Mouse (Mus musculus) brown adipose tissue, adult 24 weeks (tissue): ENCODE results near the gene Mrpl43. TPM values are rescaled to one million over a fixed set of nuclear protein-coding genes. Genes with fewer than 3 reads are reported as not detected.

Experiments
- H3K27ac ChIP-seq: fragments of 200-500 bp; replicated peaks from 2 replicates; pipeline ENCODE4 v1.5.1; 2012; ENCODE audit warnings: low read depth, mild to moderate bottlenecking, low read length
- H3K4me1 ChIP-seq: fragments of 200-500 bp; 2 replicates; pipeline ENCODE4 v1.6.1; 2012; ENCODE audit warnings: low read length, mixed read lengths; ENCODE audit not compliant: control insufficient read depth, insufficient read depth, insufficient read length
- H3K4me3 ChIP-seq: fragments of 200-500 bp; 2 replicates; pipeline ENCODE4 v1.5.1; 2012; ENCODE audit warnings: low read depth, mild to moderate bottlenecking, low read length, moderate library complexity; ENCODE audit not compliant: insufficient read depth
- polyA plus RNA-seq: library from polyadenylated mRNA; stranded (reverse); fragments of >200 nt; gene quantifications from 2 replicates; pipeline ENCODE4 v1.2.4, GENCODE M21; 2012; ENCODE audit not compliant: missing spikeins, insufficient read depth, insufficient read length

Mrpl43 gene
- polyA plus RNA-seq, 1 experiment, result 58.6 TPM

DNA sequence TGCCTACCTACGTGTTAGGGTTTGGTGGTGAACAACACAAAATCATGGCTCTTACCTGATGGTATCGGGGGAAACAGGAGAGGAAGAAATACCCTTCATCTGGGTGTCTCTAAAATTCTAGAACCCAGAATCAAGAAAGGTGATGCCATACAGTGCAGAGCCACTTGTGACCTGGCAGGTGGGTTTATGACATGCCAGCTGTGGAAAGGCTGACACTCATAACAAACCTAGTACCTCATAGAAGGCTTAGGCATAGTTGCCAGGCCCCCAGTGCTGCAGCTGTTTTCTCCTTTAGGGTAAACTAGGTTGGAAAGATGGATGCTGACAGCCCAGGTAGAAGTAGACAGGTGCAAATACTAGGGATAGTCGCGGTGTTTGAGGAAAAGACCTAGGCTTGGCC lies 21.8 kb downstream of the Mrpl43 start:
- H3K27ac ChIP-seq, result no peak overlapping the region
- H3K4me3 ChIP-seq, result no peak overlapping the region
- H3K4me1 ChIP-seq, result 0 out of 2 replicates have a peak, but pooled peaks cover 2% of the 10 kb centered on the region

DNA sequence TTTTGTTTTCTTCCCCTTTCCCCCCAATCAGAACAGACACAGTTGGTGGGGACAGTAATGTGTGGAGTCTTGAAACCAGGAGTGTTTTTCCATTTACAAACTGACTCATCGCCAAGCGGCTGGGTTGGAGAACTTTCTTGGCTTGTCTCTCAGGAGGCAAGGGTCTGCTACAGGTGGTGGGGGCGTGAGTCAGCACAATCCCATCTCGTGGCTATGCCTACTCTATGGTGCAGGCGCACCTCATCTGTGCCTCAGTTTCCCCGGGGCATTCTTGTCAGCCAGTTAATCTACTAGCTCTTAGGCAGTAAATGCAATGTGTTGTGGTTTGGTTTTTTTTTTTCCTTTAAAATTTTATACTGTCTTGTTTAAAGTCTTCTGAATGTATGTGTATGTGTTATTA lies 22.9 kb downstream of the Mrpl43 start:
- Histone ChIP-seq H3K4me1 (0 out of 2 replicates have a peak, but pooled peaks cover 2% of the 10 kb centered on the region), H3K27ac (no peak overlapping the region), H3K4me3 (no peak overlapping the region)

DNA sequence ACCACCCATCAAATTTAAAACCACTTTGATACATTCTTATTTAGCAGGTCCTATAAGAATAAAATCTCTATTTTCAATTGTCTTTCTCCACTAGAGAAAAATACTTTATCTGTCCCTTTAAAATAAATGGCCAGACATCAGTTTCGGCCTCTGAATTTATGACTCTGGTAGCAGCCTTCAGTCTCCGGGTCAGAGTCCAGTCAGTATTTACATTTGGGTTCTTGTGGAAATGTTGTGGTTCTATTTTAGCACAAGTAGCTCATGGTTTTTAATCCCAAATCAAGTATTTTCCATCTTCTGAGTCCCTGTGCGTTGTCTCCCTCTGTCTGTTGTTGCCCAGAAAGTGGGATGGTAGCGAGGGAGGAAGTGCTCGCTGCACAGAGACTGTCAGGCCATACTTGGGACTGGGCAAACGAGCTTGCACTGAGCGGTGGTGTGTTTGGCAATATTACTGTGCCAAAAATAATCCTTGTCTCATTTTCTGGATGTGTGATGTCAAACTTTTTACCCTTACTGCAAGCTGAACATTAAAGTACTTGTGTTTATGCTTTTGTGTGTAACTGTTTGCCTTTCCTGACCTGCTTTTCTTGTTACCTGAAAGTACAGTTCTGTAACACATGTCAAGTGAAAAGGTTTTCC lies 23.6 kb downstream of the Mrpl43 start:
- H3K4me3 ChIP-seq, result no peak overlapping the region
- H3K4me1 ChIP-seq, result 0 out of 2 replicates have a peak, but pooled peaks cover 2% of the 10 kb centered on the region
- no peak overlapping the region for H3K27ac ChIP-seq

DNA sequence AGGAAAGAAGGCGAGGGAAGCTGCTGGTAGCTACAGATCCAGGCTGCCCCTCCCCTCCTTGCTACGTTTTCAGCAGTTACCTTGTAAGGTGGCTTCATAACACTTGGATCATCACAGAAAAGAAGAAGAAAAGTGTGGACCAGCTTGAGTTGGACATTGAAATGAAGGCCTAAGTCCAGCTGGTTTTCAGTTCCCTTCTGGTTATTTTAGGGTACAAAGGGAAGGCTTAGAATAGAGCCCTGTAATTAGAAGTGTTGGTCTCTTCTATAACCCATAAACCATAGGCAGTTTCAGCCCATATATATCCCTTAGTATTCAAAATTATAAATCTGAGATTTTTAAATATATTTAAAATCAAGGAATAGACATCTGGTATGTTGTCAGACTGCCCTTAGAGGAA lies 25.5 kb downstream of the Mrpl43 start:
- no peak overlapping the region for H3K27ac ChIP-seq
- no peak overlapping the region for H3K4me3 ChIP-seq
- 0 out of 2 replicates have a peak, but pooled peaks cover 2% of the 10 kb centered on the region for H3K4me1 ChIP-seq

DNA sequence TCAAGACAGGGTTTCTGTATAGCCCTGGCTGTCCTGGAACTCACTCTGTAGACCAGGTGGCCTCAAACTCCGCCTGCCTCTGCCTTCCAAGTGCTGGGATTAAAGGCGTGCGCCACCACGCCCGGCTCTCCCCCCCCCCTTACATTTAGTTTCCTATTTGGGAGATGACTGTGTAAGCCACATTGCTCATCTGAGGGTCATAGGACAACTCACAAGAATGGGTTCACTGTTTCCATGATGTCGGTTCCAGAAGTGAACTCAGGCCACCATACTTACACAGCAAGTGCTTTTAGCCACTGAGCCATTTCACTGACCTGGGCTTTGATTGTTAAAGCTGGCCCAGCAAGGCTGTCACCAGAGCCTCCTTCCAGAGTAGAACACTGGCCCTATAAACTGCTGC lies 29.1 kb downstream of the Mrpl43 start:
- Histone ChIP-seq H3K4me3 (no peak overlapping the region), H3K27ac (no peak overlapping the region), H3K4me1 (no peaks in the 10 kb centered on the region)

DNA sequence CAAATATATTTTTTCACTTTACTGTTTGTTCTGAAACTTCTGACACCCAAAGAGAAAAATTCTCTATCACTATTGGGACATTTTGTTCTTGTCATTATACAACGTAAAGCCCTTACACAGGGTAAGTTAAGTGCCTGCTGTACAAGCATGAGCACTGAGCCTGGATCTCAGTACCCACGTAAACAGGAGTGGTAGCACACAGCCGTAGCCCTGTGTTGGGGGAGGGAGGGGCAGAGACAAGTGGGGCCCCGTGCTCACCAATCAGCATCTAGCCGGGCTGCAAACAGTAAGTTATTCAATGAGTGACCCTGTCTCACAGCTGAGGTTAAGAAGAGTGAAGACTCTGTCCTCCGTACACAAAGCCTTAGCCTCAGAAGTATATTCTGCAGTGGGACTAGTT lies 29.6 kb downstream of the Mrpl43 start:
- H3K4me1 ChIP-seq, result no peaks in the 10 kb centered on the region
- no peak overlapping the region for H3K4me3 ChIP-seq
- H3K27ac ChIP-seq, result no peak overlapping the region

DNA sequence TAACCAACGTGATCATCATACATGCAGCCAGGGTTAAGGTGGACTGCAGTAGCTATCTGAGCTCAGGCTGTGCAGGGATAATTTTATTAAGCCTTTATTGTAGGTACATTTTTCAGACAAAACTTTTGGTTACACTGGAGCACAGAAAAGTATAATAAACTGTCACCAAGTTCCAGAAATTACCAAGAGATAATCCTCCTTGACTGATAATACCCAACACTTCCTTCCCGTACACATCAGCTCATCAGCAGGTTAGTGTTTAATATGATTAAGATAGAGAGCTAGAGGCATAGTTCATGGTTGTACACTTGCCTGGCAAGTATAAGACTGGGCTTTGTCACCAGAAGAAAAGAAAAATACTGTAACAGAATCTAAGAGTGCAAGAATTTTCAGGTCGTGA lies 37.9 kb downstream of the Mrpl43 start:
- Histone ChIP-seq H3K4me1 (no peaks in the 10 kb centered on the region), H3K4me3 (no peak overlapping the region), H3K27ac (no peak overlapping the region)

DNA sequence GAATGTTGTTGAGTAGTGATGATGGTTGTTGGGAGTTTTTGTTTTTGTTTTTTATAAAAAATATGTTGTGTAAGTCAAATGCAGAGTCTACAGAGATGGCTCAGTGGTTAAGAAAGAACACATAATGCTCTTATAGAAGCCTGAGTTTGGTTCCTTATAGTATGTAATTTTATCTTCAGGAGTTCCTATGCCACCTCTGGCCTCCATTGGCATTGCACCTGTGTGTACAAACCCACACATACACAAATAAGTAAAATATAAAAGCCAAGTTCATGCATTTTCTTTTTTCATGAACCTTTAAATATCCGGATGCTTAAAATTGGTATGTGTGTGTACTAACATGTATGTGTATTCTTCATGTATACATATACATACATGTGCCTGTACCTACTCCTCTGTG lies 40.3 kb downstream of the Mrpl43 start:
- Histone ChIP-seq H3K4me3 (no peak overlapping the region), H3K27ac (no peak overlapping the region), H3K4me1 (no peaks in the 10 kb centered on the region)

DNA sequence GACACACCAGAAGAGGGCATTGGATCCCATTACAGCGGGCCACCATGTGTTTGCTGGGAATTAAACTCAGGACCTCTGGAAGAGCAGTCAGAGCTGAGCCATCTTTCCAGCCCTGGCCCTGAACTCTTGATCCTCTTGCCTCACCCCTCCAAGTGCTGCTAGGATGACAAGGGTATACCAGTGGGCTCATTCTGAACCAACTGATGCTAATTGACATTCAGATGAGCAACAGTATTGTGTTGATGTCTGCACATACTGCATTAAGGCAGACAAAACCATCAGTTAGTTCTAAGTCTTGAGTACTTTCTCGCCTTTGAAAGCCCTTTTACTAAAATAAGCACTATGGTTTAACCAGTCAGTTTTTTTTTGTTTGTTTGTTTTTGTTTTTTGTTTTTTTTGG lies 46.6 kb downstream of the Mrpl43 start:
- H3K4me1 ChIP-seq, result no peaks in the 10 kb centered on the region
- H3K4me3 ChIP-seq, result no peak overlapping the region
- no peak overlapping the region for H3K27ac ChIP-seq

Other genes with a start within 250 kb of the Mrpl43 start
- 4.4 and 6.2 TPM in 2 replicates for gene Slf2, start 75.3 kb downstream of the Mrpl43 start, polyA plus RNA-seq
- 0.25 and 0.55 TPM in 2 replicates for gene Sema4g, start 17.3 kb downstream of the Mrpl43 start, polyA plus RNA-seq
- 9.1 and 11.1 TPM in 2 replicates for gene Twnk, start 779 bp downstream of the Mrpl43 start, polyA plus RNA-seq
- 32.4 and 34.7 TPM in 2 replicates for gene Lzts2, start 8.0 kb upstream of the Mrpl43 start, polyA plus RNA-seq
- not detected in 2 replicates for gene Pdzd7, start 39.3 kb upstream of the Mrpl43 start, polyA plus RNA-seq
- gene Sfxn3, start 41.1 kb upstream of the Mrpl43 start, polyA plus RNA-seq, result 2.0 and 5.0 TPM in 2 replicates
- gene Kazald1, start 68.8 kb upstream of the Mrpl43 start, polyA plus RNA-seq, result 5.4 and 8.8 TPM in 2 replicates
- gene Tlx1, start 144.2 kb upstream of the Mrpl43 start, polyA plus RNA-seq, result not detected in 2 replicates
- gene Lbx1, start 229.4 kb upstream of the Mrpl43 start, polyA plus RNA-seq, result 0.75 TPM in 1 of 2 replicates, not detected in the other